Mouse (Mus musculus) E14TG2a.4 (cell line): ENCODE measurements around the gene Clptm1.

Experiments
- CTCF ChIP-seq: conservative IDR thresholded peaks from 2 replicates; pipeline ENCODE4 v1.5.1; 2014; ENCODE audit warnings: low read length
- POU5F1 ChIP-seq: IDR thresholded peaks from 2 replicates; pipeline ENCODE4 v1.6.1; 2014; ENCODE audit warnings: low read length, borderline replicate concordance

- no peak for TF ChIP-seq CTCF
- no peak for TF ChIP-seq POU5F1
Measured at GRCm38 (mm10) chr7:19632275-19632674, 32.6 kb downstream of the Clptm1 start.
